ENCODE assay signal across 10 mouse cellular contexts in the genomic region with DNA sequence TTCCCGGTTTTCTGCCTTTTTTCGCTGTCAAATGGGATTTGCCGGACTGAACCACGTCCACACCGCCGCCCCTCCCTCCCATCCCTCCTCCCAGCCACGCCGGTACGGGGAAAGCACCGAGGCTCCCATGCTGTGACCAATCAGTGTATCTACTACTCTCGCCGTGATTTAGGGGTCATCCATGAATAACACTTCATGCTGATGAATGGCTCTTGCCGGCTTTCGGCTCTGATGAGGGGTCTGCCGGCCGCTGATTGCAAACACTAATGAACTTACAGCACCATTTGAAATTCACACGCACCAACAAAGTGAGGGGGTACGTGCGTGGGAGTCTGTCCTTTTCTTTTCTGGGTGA. TPM values are rescaled to one million over a fixed set of nuclear protein-coding genes. Genes with fewer than 3 reads are reported as not detected.
DNase-seq lines count a peak whose midpoint lies in the region; ATAC-seq lines count a peak whose summit lies in the region.
"Had no signal": no experiment of that assay in that cellular context is flagged by ENCODE, and none has a peak within 500 bp of the region (broad histone marks: within the 10 kb centered on the region; RNA-seq: fewer than 3 reads in every experiment).

A gene (minus strand): TSS at position 21 of the 355 bp plus-strand sequence.

- peaks cover 25% of the 10 kb centered on the region for H3K4me1 ChIP-seq in heart, embryonic 12.5 days (replicated peaks)
- peaks cover 25% of the 10 kb centered on the region for H3K4me1 ChIP-seq in neural tube, embryonic 12.5 days

- H3K4me2 ChIP-seq in heart, embryonic 12.5 days = peak within 1 kb of the TSS; percentile 96
- peak within 1 kb of the TSS; percentile 93 for H3K4me2 ChIP-seq in neural tube, embryonic 12.5 days (replicated peaks)

- intact Hi-C loops in left cerebral cortex, postnatal 36 days (cut with DNase I) = loop anchor here (10.0 kb wide), 3 partner anchors 181 to 981 kb away; no protein-coding TSS in a partner anchor

- peak; percentile 71 for DNase-seq in embryo, embryonic 10 days (ENCODE audit: low spot score)
- DNase-seq in embryo, embryonic 11 days = no peak
- DNase-seq in right cerebral cortex, adult 18-20 months = peak; percentile 8
- no peak for DNase-seq in right cerebral cortex, postnatal 25 days
- no peak for DNase-seq in left cerebral cortex, postnatal 36 days (ENCODE audit: low spot score in 2 of 2)
- DNase-seq in cerebellum, postnatal 4 days (ENCODE audit: low spot score in 2 of 2) = no peak

- no peak for ATAC-seq in heart, embryonic 12.5 days (ENCODE audit: insufficient number of reproducible peaks, low FRiP score)
- ATAC-seq in neural tube, embryonic 12.5 days (ENCODE audit: low FRiP score, low read depth) = peak; percentile 73

- peak within 1 kb of the TSS; percentile 53 for H3K27ac ChIP-seq in heart, embryonic 12.5 days (ENCODE audit: poor library complexity, severe bottlenecking)
- peak within 1 kb of the TSS; percentile 59 for H3K27ac ChIP-seq in neural tube, embryonic 12.5 days

- no peaks in the 10 kb centered on the region for H3K36me3 ChIP-seq in heart, embryonic 12.5 days
- no peaks in the 10 kb centered on the region for H3K36me3 ChIP-seq in neural tube, embryonic 12.5 days

- H3K27me3 ChIP-seq in heart, embryonic 12.5 days (replicated peaks) = peaks cover 46% of the 10 kb centered on the region
- H3K27me3 ChIP-seq in neural tube, embryonic 12.5 days (replicated peaks) = peaks cover 32% of the 10 kb centered on the region
- H3K27me3 ChIP-seq: CH12.LX had no signal

- WGBS in heart, embryonic 12.5 days = under 1% methylated on average over 19 of the region's 19 CpGs
- WGBS in neural tube, embryonic 12.5 days = under 1% methylated on average over 19 of the region's 19 CpGs

- no peaks in the 10 kb centered on the region for H3K9me3 ChIP-seq in heart, embryonic 12.5 days (replicated peaks)
- no peaks in the 10 kb centered on the region for H3K9me3 ChIP-seq in neural tube, embryonic 12.5 days

- H3K4me3 ChIP-seq in heart, embryonic 12.5 days = peak within 1 kb of the TSS; percentile 79
- H3K4me3 ChIP-seq in neural tube, embryonic 12.5 days = peak within 1 kb of the TSS; percentile 83

- H3K9ac ChIP-seq in heart, embryonic 12.5 days = peak within 1 kb of the TSS; percentile 77
- H3K9ac ChIP-seq in neural tube, embryonic 12.5 days = peak within 1 kb of the TSS; percentile 72

RNA-seq across cellular contexts. Expression of the gene that starts here (rescaled TPM):
- polyA plus RNA-seq in heart, embryonic 12.5 days (2016; fragmentation: Nextera tagmentation; extraction: Ambion mirVana) = 15.2 and 16.3 TPM in 2 replicates
- 10 to 100 TPM; 79.3 to 79.7 TPM for total RNA-seq in left cerebral cortex, postnatal 36 days (2021)
- 34.4 and 36.8 TPM in 2 replicates for polyA plus RNA-seq in neural tube, embryonic 12.5 days (2016; fragmentation: Nextera tagmentation; extraction: Ambion mirVana)
- total RNA-seq: hematopoietic stem cell, adult 5-6 weeks had no signal

Comparison
In these comparisons a context has a peak if more than half of its experiments do, and no peak if none do; other contexts are left out.
1. DNase-seq: peak in embryo, embryonic 10 days (single experiment) and right cerebral cortex, adult 18-20 months (single experiment); none in embryo, embryonic 11 days (single experiment), right cerebral cortex, postnatal 25 days (single experiment), left cerebral cortex, postnatal 36 days (0 of 2) and cerebellum, postnatal 4 days (0 of 2).